Mouse (Mus musculus): ENCODE results near the gene Xpo6. TPM values are rescaled to one million over a fixed set of nuclear protein-coding genes. Genes with fewer than 3 reads are reported as not detected.

The Xpo6 gene
- polyA plus RNA-seq, 1 experiment from 2014 or later: 69.3 TPM

GRCm38 (mm10) chr7:126094738-126095137, 105.6 kb downstream of the Xpo6 start:
- no peak overlapping the region for H3K9ac ChIP-seq
- H3K4me2 ChIP-seq (replicated peaks): no peak overlapping the region
- peaks cover 33% of the 10 kb centered on the region for H3K36me3 ChIP-seq (replicated peaks; ENCODE audit: control insufficient read depth, insufficient read depth)
- H3K9me3 ChIP-seq (ENCODE audit: control insufficient read depth, low read length): no peaks in the 10 kb centered on the region
- no peaks in the 10 kb centered on the region for H3K4me1 ChIP-seq (replicated peaks; ENCODE audit: control insufficient read depth, insufficient read depth, low read length)
- WGBS: 95% methylated on average over 5 of the region's 5 CpGs
- no peak overlapping the region for H3K4me3 ChIP-seq (replicated peaks; ENCODE audit: low read length)
- ATAC-seq (ENCODE audit: low FRiP score) (no peak), DNase-seq (ENCODE audit: low spot score) (no peak)
- H3K27me3 ChIP-seq (ENCODE audit: control insufficient read depth, insufficient read depth, low read length): no peaks in the 10 kb centered on the region
- H3K27ac ChIP-seq: no peak overlapping the region

DNA sequence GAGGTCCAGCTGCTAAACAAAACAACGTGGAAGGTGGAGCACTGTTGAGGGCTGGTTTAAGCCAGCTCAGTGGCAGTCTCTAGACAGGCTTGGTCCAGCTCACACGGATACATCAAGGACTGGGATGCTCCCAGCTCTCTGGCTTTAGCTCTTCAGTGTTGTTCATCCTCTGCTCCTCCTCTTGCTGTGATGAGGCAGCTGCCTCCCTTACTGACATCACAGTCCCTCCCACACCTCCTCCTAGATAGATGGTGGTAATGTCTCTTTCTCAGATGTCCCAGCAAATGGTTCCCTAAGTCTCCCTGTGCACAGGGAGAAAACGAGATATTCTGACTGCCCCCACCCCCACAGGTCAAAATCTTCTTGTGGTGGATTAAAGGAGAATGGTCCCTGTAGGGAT, 107.1 kb downstream of the Xpo6 start:
- 47% methylated on average over 3 of the region's 3 CpGs for WGBS
- no peaks in the 10 kb centered on the region for H3K9me3 ChIP-seq (ENCODE audit: control insufficient read depth, low read length)
- no peaks in the 10 kb centered on the region for H3K27me3 ChIP-seq (ENCODE audit: control insufficient read depth, insufficient read depth, low read length)
- H3K4me3 ChIP-seq (replicated peaks; ENCODE audit: low read length): no peak overlapping the region
- H3K4me2 ChIP-seq (replicated peaks): no peak overlapping the region
- ATAC-seq (ENCODE audit: low FRiP score) (no peak), DNase-seq (ENCODE audit: low spot score) (no peak)
- H3K4me1 ChIP-seq (replicated peaks; ENCODE audit: control insufficient read depth, insufficient read depth, low read length): no peaks in the 10 kb centered on the region
- H3K36me3 ChIP-seq (replicated peaks; ENCODE audit: control insufficient read depth, insufficient read depth): 0 out of 2 replicates have a peak, but pooled peaks cover 17% of the 10 kb centered on the region
- H3K27ac ChIP-seq: no peak overlapping the region
- no peak overlapping the region for H3K9ac ChIP-seq

GRCm38 (mm10) chr7:126089782-126090181, 110.5 kb downstream of the Xpo6 start:
- Histone ChIP-seq H3K9ac (no peak overlapping the region), H3K4me2 (replicated peaks) (no peak overlapping the region), H3K27ac (no peak overlapping the region), H3K9me3 (ENCODE audit: control insufficient read depth, low read length) (no peaks in the 10 kb centered on the region), H3K4me1 (replicated peaks; ENCODE audit: control insufficient read depth, insufficient read depth, low read length) (0 out of 2 replicates have a peak, but pooled peaks cover 3% of the 10 kb centered on the region), H3K4me3 (replicated peaks; ENCODE audit: low read length) (no peak overlapping the region), H3K36me3 (replicated peaks; ENCODE audit: control insufficient read depth, insufficient read depth) (no peaks in the 10 kb centered on the region), H3K27me3 (ENCODE audit: control insufficient read depth, insufficient read depth, low read length) (peaks cover 4% of the 10 kb centered on the region; the same call in 1 of the 2 replicates)
- DNase-seq (ENCODE audit: low spot score): peak; percentile 79
- 15% methylated on average over 6 of the region's 6 CpGs for whole genome bisulfite sequencing
- no peak for ATAC-seq (ENCODE audit: low FRiP score)

GRCm38 (mm10) chr7:126088155-126088554, 112.1 kb downstream of the Xpo6 start:
- Histone ChIP-seq H3K4me3 (replicated peaks; ENCODE audit: low read length) (no peak overlapping the region), H3K27ac (no peak overlapping the region), H3K27me3 (ENCODE audit: control insufficient read depth, insufficient read depth, low read length) (peaks cover 16% of the 10 kb centered on the region), H3K9ac (no peak overlapping the region), H3K4me1 (replicated peaks; ENCODE audit: control insufficient read depth, insufficient read depth, low read length) (peaks cover 3% of the 10 kb centered on the region; the same call in 1 of the 2 replicates), H3K4me2 (replicated peaks) (no peak overlapping the region), H3K9me3 (ENCODE audit: control insufficient read depth, low read length) (no peaks in the 10 kb centered on the region), H3K36me3 (replicated peaks; ENCODE audit: control insufficient read depth, insufficient read depth) (no peaks in the 10 kb centered on the region)
- peak; percentile 50 for DNase-seq (ENCODE audit: low spot score)
- no peak for ATAC-seq (ENCODE audit: low FRiP score)
- WGBS: 25% methylated on average over 4 of the region's 6 CpGs

- WGBS: 72% methylated on average over 10 of the region's 10 CpGs
- Histone ChIP-seq H3K36me3 (replicated peaks; ENCODE audit: control insufficient read depth, insufficient read depth) (no peaks in the 10 kb centered on the region), H3K27ac (no peak overlapping the region), H3K4me2 (replicated peaks) (no peak overlapping the region), H3K4me3 (replicated peaks; ENCODE audit: low read length) (no peak overlapping the region), H3K9me3 (ENCODE audit: control insufficient read depth, low read length) (no peaks in the 10 kb centered on the region), H3K27me3 (ENCODE audit: control insufficient read depth, insufficient read depth, low read length) (peaks cover 19% of the 10 kb centered on the region), H3K4me1 (replicated peaks; ENCODE audit: control insufficient read depth, insufficient read depth, low read length) (peaks cover 5% of the 10 kb centered on the region; the same call in 1 of the 2 replicates), H3K9ac (no peak overlapping the region)
- DNase-seq (ENCODE audit: low spot score) (no peak), ATAC-seq (ENCODE audit: low FRiP score) (no peak)
Observed at GRCm38 (mm10) chr7:126087602-126088001, 112.7 kb downstream of the Xpo6 start.

DNA sequence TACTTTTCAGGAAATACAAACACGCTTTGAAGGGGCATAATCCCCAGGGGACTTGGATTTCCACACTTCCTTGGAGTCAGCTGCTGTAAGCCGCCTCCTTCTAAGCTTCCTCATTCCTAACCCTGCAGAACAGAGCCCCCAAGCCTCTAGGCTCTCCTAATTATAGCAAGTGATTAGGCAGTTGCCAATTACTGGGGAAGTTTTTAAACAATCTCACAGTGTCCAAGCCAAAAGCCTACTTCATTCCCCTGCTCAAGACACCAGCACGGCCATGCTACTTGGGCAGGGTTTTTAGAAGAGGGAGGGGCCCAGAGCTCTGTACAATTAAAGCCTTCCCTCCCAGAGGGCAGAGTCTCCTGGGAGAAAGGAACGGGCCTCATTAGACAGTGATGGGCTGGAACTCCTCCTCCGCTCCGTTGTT, 114.0 kb downstream of the Xpo6 start:
- H3K27ac ChIP-seq: no peak overlapping the region
- H3K27me3 ChIP-seq (ENCODE audit: control insufficient read depth, insufficient read depth, low read length): peaks cover 24% of the 10 kb centered on the region
- H3K4me1 ChIP-seq (replicated peaks; ENCODE audit: control insufficient read depth, insufficient read depth, low read length): peaks cover 9% of the 10 kb centered on the region; the same call in 1 of the 2 replicates
- no peak overlapping the region for H3K4me3 ChIP-seq (replicated peaks; ENCODE audit: low read length)
- DNase-seq (ENCODE audit: low spot score) (peak; percentile 38), ATAC-seq (ENCODE audit: low FRiP score) (no peak)
- no peak overlapping the region for H3K9ac ChIP-seq
- no peak overlapping the region for H3K4me2 ChIP-seq (replicated peaks)
- H3K36me3 ChIP-seq (replicated peaks; ENCODE audit: control insufficient read depth, insufficient read depth): no peaks in the 10 kb centered on the region
- 20% methylated on average over 6 of the region's 6 CpGs for whole genome bisulfite sequencing
- no peaks in the 10 kb centered on the region for H3K9me3 ChIP-seq (ENCODE audit: control insufficient read depth, low read length)

DNA sequence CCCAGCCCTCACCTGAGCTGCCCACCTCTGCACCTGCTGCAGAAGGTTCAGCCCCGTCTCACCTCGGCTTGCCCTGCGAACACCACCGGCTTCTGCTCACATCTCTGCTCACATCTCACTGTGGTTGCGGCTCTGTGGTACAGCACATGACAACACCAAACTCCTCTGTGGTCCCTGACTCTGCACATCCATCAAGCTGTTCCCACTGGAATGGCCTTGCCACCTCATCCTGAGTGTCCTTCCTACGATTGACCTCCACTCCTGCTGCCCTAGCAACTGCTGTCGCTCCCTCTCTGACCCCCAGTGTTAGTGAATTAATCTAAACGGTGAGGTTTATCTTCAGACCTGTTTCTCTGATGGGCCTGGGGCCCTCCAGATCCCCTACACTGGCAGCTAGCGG, 115.1 kb downstream of the Xpo6 start:
- H3K9ac ChIP-seq: no peak overlapping the region
- no peaks in the 10 kb centered on the region for H3K9me3 ChIP-seq (ENCODE audit: control insufficient read depth, low read length)
- no peak overlapping the region for H3K4me2 ChIP-seq (replicated peaks)
- peaks cover 34% of the 10 kb centered on the region for H3K27me3 ChIP-seq (ENCODE audit: control insufficient read depth, insufficient read depth, low read length)
- no peak overlapping the region for H3K27ac ChIP-seq
- H3K36me3 ChIP-seq (replicated peaks; ENCODE audit: control insufficient read depth, insufficient read depth): no peaks in the 10 kb centered on the region
- WGBS: 90% methylated on average over 9 of the region's 9 CpGs
- ATAC-seq (ENCODE audit: low FRiP score): no peak
- H3K4me3 ChIP-seq (replicated peaks; ENCODE audit: low read length): no peak overlapping the region
- peaks cover 9% of the 10 kb centered on the region; the same call in 1 of the 2 replicates for H3K4me1 ChIP-seq (replicated peaks; ENCODE audit: control insufficient read depth, insufficient read depth, low read length)
- no peak for DNase-seq (ENCODE audit: low spot score)

GRCm38 (mm10) chr7:126083980-126084348, 116.3 kb downstream of the Xpo6 start:
- H3K9ac ChIP-seq: no peak overlapping the region
- no peaks in the 10 kb centered on the region for H3K36me3 ChIP-seq (replicated peaks; ENCODE audit: control insufficient read depth, insufficient read depth)
- no peak for DNase-seq (ENCODE audit: low spot score)
- 10% methylated on average over 4 of the region's 4 CpGs for WGBS
- no peak overlapping the region for H3K4me3 ChIP-seq (replicated peaks; ENCODE audit: low read length)
- H3K4me2 ChIP-seq (replicated peaks): no peak overlapping the region
- ATAC-seq (ENCODE audit: low FRiP score): no peak
- H3K27ac ChIP-seq: no peak overlapping the region
- H3K27me3 ChIP-seq (ENCODE audit: control insufficient read depth, insufficient read depth, low read length): peaks cover 36% of the 10 kb centered on the region
- H3K9me3 ChIP-seq (ENCODE audit: control insufficient read depth, low read length): no peaks in the 10 kb centered on the region
- H3K4me1 ChIP-seq (replicated peaks; ENCODE audit: control insufficient read depth, insufficient read depth, low read length): peaks cover 12% of the 10 kb centered on the region; the same call in 1 of the 2 replicates

- ATAC-seq (ENCODE audit: low FRiP score) (no peak), DNase-seq (ENCODE audit: low spot score) (peak; percentile 39)
- no peak overlapping the region for H3K4me3 ChIP-seq (replicated peaks; ENCODE audit: low read length)
- no peaks in the 10 kb centered on the region for H3K9me3 ChIP-seq (ENCODE audit: control insufficient read depth, low read length)
- no peak overlapping the region for H3K4me2 ChIP-seq (replicated peaks)
- H3K27ac ChIP-seq: no peak overlapping the region
- peaks cover 12% of the 10 kb centered on the region; the same call in 1 of the 2 replicates for H3K4me1 ChIP-seq (replicated peaks; ENCODE audit: control insufficient read depth, insufficient read depth, low read length)
- H3K27me3 ChIP-seq (ENCODE audit: control insufficient read depth, insufficient read depth, low read length): peaks cover 36% of the 10 kb centered on the region
- H3K36me3 ChIP-seq (replicated peaks; ENCODE audit: control insufficient read depth, insufficient read depth): no peaks in the 10 kb centered on the region
- no peak overlapping the region for H3K9ac ChIP-seq
- WGBS: 12% methylated on average over 9 of the region's 9 CpGs
Observed at GRCm38 (mm10) chr7:126083341-126083979, 116.8 kb downstream of the Xpo6 start.

All from hindbrain, embryonic 14.5 days (tissue).